Mouse (Mus musculus) adrenal gland, postnatal 0 days (tissue): Measurements from ENCODE around the gene Mbtps2. TPM values are rescaled to one million over a fixed set of nuclear protein-coding genes. Genes with fewer than 3 reads are reported as not detected.

ENCODE experiments used
- polyA plus RNA-seq: library from polyadenylated mRNA; unstranded; fragments of >200 nt; fragmentation: Nextera tagmentation; extraction: Ambion mirVana; gene quantifications from 2 replicates; pipeline ENCODE4 v1.2.1, GENCODE M21; 2015

Gene Mbtps2
- polyA plus RNA-seq: 13.2 and 16.8 TPM in 2 replicates

DNA sequence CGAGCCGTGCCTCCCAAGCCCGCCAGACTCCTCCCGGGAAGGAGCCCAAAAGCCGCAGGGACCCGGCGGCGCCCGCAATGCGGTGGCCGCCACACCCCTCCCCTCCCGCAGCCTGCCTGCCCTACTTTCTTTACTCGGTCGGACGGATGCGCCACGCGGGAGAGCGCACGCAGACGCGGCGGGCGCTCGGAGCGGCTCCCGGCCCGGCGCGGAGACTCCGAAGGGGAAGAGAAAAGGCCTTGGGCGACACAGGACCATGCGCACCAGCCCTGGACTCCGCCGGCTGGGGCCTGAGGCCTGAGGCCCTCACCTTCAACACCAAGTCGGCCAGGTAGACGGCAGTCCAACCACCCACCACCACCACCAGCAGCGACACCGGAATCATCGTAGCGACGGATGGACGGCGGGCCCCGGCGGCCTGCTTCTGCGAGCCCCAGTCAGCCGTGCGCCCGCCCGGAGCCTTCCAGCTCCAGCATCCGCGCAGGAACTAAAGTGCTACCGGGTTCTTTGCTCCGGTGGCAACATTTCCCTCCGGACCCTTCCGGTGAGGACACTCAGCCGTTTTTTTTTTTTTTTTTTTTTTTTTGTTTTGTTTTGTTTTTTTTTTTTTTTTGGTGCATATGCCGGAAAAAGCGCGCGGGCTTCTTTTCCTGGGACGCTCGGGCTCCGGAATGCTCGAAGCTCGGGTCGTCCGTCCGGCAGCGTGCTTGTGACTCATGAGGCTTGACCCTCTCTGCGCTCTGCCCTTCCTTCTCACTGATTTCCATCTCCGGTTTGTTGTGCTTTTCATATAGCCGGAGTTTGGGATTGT is at the start of gene Mbtps2:
Gene Mbtps2, minus strand, starts transcription at position 530 of the 811 bp plus-strand sequence.

DNA sequence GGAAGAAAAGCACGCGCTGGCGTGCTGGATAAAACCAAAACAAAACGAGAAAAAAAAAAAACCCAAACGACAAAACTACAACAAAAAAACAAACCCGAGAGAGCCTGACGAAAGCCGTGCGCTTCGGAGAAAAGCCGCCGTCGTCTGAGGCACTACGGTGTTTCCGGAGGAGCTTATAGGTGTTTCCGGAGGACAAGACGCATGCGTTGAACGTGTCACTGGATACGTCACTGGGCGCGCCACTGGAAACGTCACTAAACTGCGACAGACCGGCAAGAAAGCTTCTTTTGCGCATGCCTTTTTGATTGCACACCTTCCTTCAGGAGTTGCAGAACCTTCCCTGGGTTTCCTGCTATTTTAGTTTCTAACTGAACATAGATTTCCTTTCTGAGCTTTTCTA is 29.7 kb downstream of the Mbtps2 start, which contains the start of gene Yy2:
Gene Yy2, minus strand, starts transcription at position 146 of the 400 bp plus-strand sequence.

DNA sequence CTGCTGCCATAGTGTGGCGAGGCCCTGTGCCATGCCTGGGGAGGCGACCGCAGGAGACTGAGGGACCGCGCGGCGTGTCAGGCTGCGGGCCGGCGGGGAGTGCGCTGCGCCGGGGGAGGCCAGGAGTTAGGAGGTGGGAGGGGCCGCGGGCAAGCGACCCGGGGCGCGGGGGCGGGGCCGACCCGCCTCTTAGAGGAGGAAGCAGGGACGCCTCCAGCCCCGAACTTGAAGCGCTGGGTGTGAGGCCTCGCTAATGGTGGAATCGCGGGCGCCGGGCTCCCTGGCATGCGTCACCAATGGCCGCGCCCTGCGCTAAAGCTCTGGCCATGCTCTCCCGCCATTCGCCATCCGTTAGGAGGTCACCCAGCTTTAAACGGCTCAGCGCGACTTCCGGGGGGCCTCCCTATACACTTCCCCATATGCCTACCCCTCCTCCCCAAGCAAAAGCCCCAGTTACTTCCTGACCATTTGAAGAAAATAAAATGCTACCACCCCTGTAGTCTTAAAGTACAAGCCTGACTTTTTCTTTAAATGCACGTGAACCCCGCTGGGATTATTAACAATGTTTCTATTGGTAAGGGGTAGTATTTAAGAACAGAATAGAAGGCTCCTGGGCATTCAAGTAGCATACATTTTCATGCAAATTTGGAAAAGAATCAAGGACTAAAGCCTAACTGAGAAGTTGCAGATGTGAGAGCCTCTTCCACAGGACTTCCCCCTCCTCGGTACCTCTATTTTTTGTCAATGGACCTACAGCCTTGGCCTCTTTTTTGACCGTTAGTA is 106.4 kb downstream of the Mbtps2 start, which contains the start of gene Sms:
Gene Sms, minus strand, starts transcription at position 344 of the 783 bp plus-strand sequence.

Other genes with a start within 250 kb of the Mbtps2 start
- gene Phex, start 183.4 kb downstream of the Mbtps2 start, polyA plus RNA-seq: 0.30 and 0.35 TPM in 2 replicates
- gene Sms, start 106.4 kb downstream of the Mbtps2 start, polyA plus RNA-seq: 39.4 and 52.0 TPM in 2 replicates
- 1.0 and 1.6 TPM in 2 replicates for gene Yy2, start 29.7 kb downstream of the Mbtps2 start, polyA plus RNA-seq
- 37.7 and 53.7 TPM in 2 replicates for gene Smpx, start 100.2 kb upstream of the Mbtps2 start, polyA plus RNA-seq
- gene Klhl34, start 219.7 kb upstream of the Mbtps2 start, polyA plus RNA-seq: 0.59 and 0.84 TPM in 2 replicates